Mouse (Mus musculus) gastrocnemius, postnatal 14 days (tissue): ENCODE data around the gene Ndufb7. TPM values are rescaled to one million over a fixed set of nuclear protein-coding genes. Genes with fewer than 3 reads are reported as not detected.

Experiments
- total RNA-seq, 2 experiments: library from RNA; stranded (reverse); gene quantifications; 2 replicates each; pipeline ENCODE4 v1.2.3; 2021

The Ndufb7 gene
- total RNA-seq, 2 experiments from 2014 or later: 439 to 462 TPM

Other genes with a start within 250 kb of the Ndufb7 start
- gene Elmod2, start 234.2 kb upstream of the Ndufb7 start, total RNA-seq: 1 to 10 TPM; 7.1 to 8.0 TPM
- gene Mgat4d, start 218.2 kb upstream of the Ndufb7 start, total RNA-seq: not detected
- gene Clgn, start 176.8 kb upstream of the Ndufb7 start, total RNA-seq: not detected
- gene Scoc, start 108.3 kb upstream of the Ndufb7 start, total RNA-seq: 10 to 100 TPM; 36.4 to 41.2 TPM
- not detected for gene Olfr370, start 30.9 kb upstream of the Ndufb7 start, total RNA-seq
- gene Tecr, start 41.3 kb downstream of the Ndufb7 start, total RNA-seq: 100 to 1,000 TPM; 474 to 504 TPM
- gene Dnajb1, start 41.5 kb downstream of the Ndufb7 start, total RNA-seq: 1 to 10 TPM; 7.0 to 7.4 TPM
- gene Gipc1, start 86.0 kb downstream of the Ndufb7 start, total RNA-seq: 10 to 100 TPM; 25.4 to 26.6 TPM
- under 1 TPM; 0.13 to 0.49 TPM for gene Ptger1, start 100.0 kb downstream of the Ndufb7 start, total RNA-seq
- 10 to 100 TPM; 52.5 to 52.6 TPM for gene Pkn1, start 132.5 kb downstream of the Ndufb7 start, total RNA-seq
- gene Ddx39, start 148.5 kb downstream of the Ndufb7 start, total RNA-seq: 10 to 100 TPM; 11.0 to 14.7 TPM
- gene Adgre5, start 174.7 kb downstream of the Ndufb7 start, total RNA-seq: 10 to 100 TPM; 31.6 to 40.0 TPM